In genomic region chr15:62192706-62193105, GRCm38 (mm10) we compare ENCODE assay signal across 23 mouse cellular contexts.
DNase-seq lines count a peak whose midpoint lies in the region; ATAC-seq lines count a peak whose summit lies in the region.
"Had no signal": no experiment of that assay in that cellular context is flagged by ENCODE, and none has a peak within 500 bp of the region (broad histone marks: within the 10 kb centered on the region; RNA-seq: fewer than 3 reads in every experiment).

No protein-coding gene starts in this region.

- intact Hi-C loops in heart, postnatal 14 days (cut with DNase I) = no loop called here

- no peaks in the 10 kb centered on the region for H3K9me3 ChIP-seq in forebrain, embryonic 15.5 days
- H3K9me3 ChIP-seq in forebrain, embryonic 12.5 days = no peaks in the 10 kb centered on the region
- H3K9me3 ChIP-seq: embryonic facial prominence, embryonic 12.5 days; heart, embryonic 10.5 days; heart, embryonic 13.5 days; hindbrain, embryonic 12.5 days; hindbrain, embryonic 15.5 days had no signal

- peak; percentile 64 for ATAC-seq in forebrain, embryonic 15.5 days (replicated peaks)
- no peak for ATAC-seq in forebrain, embryonic 12.5 days (ENCODE audit: low FRiP score)
- ATAC-seq in frontal cortex, adult (ENCODE audit: low TSS enrichment) = peak; percentile 23; the same call in 1 of the 2 replicates
- ATAC-seq: CD4-positive, CD25-positive, alpha-beta regulatory T cell, adult 4 months; intestine, postnatal 0 days had no signal

- DNase-seq in frontal cortex, postnatal 36 days (ENCODE audit: low spot score in 2 of 2) = no peak
- DNase-seq in brain, embryonic 18.5 days (ENCODE audit: low read depth, low spot score) = peak; percentile 22
- DNase-seq in heart, postnatal 14 days = no peak
- DNase-seq: adrenal gland, adult 2 months; adrenal gland, postnatal 14 days; cerebellum, adult 18-20 months; cerebellum, adult 9-10 months; cerebellum, postnatal 14 days; gastrocnemius, postnatal 10 days; gastrocnemius, postnatal 36 days; heart, adult 2 months; kidney, adult 2 months had no signal

- 70% methylated on average over 1 of the region's 1 CpGs for WGBS in forebrain, embryonic 15.5 days
- WGBS in forebrain, embryonic 12.5 days = 88% methylated on average over 1 of the region's 1 CpGs

- no peaks in the 10 kb centered on the region for H3K27me3 ChIP-seq in forebrain, embryonic 15.5 days
- no peaks in the 10 kb centered on the region for H3K27me3 ChIP-seq in forebrain, embryonic 12.5 days
- H3K27me3 ChIP-seq: embryonic facial prominence, embryonic 12.5 days; heart, embryonic 13.5 days; hindbrain, embryonic 12.5 days; hindbrain, embryonic 15.5 days had no signal

- H3K4me2 ChIP-seq in forebrain, embryonic 15.5 days (replicated peaks) = no peak overlapping the region
- no peak overlapping the region for H3K4me2 ChIP-seq in forebrain, embryonic 12.5 days
- H3K4me2 ChIP-seq: embryonic facial prominence, embryonic 12.5 days; heart, embryonic 13.5 days; hindbrain, embryonic 12.5 days; hindbrain, embryonic 15.5 days had no signal

- no peak overlapping the region for H3K27ac ChIP-seq in forebrain, embryonic 15.5 days (replicated peaks)
- H3K27ac ChIP-seq in forebrain, embryonic 12.5 days = no peak overlapping the region
- H3K27ac ChIP-seq: embryonic facial prominence, embryonic 12.5 days; heart, adult 2 months; heart, embryonic 10.5 days; heart, embryonic 13.5 days; hindbrain, embryonic 12.5 days; hindbrain, embryonic 15.5 days had no signal

- peaks cover 3% of the 10 kb centered on the region; the same call in 1 of the 2 replicates for H3K4me1 ChIP-seq in forebrain, embryonic 15.5 days
- H3K4me1 ChIP-seq in forebrain, embryonic 12.5 days = peaks cover 4% of the 10 kb centered on the region; the same call in 1 of the 2 replicates
- H3K4me1 ChIP-seq: embryonic facial prominence, embryonic 12.5 days; heart, embryonic 10.5 days; hindbrain, embryonic 12.5 days; hindbrain, embryonic 15.5 days had no signal

- no peak overlapping the region for H3K9ac ChIP-seq in forebrain, embryonic 15.5 days (replicated peaks)
- no peak overlapping the region for H3K9ac ChIP-seq in forebrain, embryonic 12.5 days
- H3K9ac ChIP-seq: embryonic facial prominence, embryonic 12.5 days; heart, embryonic 13.5 days; hindbrain, embryonic 12.5 days; hindbrain, embryonic 15.5 days had no signal

- H3K4me3 ChIP-seq in forebrain, embryonic 15.5 days = no peak overlapping the region
- H3K4me3 ChIP-seq in forebrain, embryonic 12.5 days (replicated peaks) = no peak overlapping the region
- H3K4me3 ChIP-seq: embryonic facial prominence, embryonic 12.5 days; erythroblast, embryonic 14.5 days; heart, adult 2 months; heart, embryonic 10.5 days; heart, embryonic 13.5 days; hindbrain, embryonic 12.5 days; hindbrain, embryonic 15.5 days had no signal

- H3K36me3 ChIP-seq in forebrain, embryonic 15.5 days = no peaks in the 10 kb centered on the region
- H3K36me3 ChIP-seq in forebrain, embryonic 12.5 days (replicated peaks) = no peaks in the 10 kb centered on the region
- H3K36me3 ChIP-seq: embryonic facial prominence, embryonic 12.5 days; heart, embryonic 10.5 days; heart, embryonic 13.5 days; hindbrain, embryonic 12.5 days; hindbrain, embryonic 15.5 days had no signal
